Mouse (Mus musculus) cerebellum, adult 11 months (tissue): ENCODE results near the gene Tmem201.
"Not testable (repeated sequence)": the region's sequence is repeated elsewhere in the genome, so short reads cannot be mapped to it uniquely, and the experiment has no call there.

Experiments
- DNase-seq: peaks from one replicate; pipeline ENCODE4 v3.0.0; 2022

Gene Tmem201

GRCm38 (mm10) chr4:149737383-149738324, at the start of gene Tmem201:
Gene Tmem201 (minus strand): TSS chr4:149738044.
- DNase-seq: peak; percentile 95

GRCm38 (mm10) chr4:149784901-149785300, 47.1 kb upstream of the Tmem201 start:
- DNase-seq: no peak

DNA sequence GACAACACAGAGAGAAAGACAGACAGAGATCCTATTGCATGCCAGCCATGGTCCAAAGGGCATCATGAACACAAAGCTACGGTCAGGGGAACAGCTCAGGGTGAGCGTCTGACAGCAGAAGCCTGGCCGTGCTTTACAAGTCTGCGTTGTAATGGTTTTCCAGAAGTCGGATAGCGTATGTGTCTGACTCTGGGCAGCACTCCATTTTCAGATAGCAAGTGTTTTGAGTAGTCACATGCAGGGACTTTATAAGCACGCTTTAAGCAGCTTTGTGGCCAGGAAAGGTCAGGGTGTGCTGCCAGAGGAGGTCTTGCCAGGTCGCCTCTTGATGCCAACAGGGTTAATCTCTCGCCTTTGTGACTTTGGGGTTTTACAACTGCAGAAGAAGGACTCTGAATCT, 46.5 kb upstream of the Tmem201 start:
- no peak for DNase-seq

- DNase-seq: no peak
These were observed 45.1 kb upstream of the Tmem201 start for GRCm38 (mm10) chr4:149782975-149783374.

DNA sequence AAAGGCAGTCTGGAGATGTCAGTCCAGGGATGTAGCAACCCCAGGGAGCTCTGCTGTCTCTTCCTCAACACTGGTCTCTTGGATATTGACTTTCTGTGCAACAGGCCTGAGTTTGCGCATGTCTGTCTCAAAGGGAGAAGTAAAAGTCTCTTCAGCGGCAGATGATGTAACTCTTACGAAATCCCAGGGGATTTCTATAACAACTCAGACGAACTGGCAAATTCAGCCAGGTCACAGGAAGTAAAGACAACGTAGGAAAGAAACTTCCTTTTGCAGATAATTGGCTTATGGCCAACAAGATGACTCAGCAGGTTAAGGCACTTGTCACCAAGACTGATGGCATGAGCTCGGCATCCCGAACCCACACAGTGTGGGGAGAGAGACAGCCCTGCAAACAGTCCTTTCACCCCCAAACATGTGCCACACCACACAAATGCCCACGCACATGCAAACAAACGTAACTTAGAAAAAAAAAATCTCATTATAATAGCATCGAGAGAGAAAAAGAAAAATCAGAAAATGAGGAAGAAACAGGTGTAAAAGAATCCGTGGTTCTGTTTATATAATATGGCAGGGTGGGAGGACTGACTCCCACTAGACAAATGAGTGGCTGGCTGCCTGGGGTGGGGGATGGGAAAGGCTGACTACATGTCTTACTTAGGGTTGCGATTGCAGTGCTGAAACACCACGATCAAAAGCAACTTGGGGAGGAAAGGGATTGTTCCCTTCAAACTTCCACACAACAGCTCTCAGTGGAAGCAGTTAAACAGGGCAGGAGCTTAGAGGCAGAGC, 42.9 kb upstream of the Tmem201 start:
- DNase-seq: no peak

GRCm38 (mm10) chr4:149779966-149780365, 42.1 kb upstream of the Tmem201 start:
- no peak for DNase-seq

DNA sequence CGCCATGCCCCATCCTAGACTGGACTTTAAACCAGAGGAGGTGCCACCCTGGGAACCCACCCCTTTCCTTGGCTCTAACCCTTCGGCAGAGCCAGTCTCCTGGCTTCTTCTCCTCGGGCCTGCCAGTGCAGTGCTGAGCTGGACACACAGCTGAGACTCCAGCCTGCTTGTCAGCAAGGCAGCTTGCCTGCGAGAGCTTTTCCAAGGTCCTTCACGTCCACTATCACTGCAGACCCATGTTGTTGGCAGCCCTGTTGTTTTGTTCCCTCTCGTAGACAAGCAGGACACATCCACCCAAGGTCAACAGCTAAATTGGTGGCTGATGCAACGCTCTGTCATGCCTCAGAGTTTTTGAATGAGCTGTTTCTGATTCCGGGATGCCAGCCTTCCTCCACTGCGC, 39.3 kb upstream of the Tmem201 start:
- no peak for DNase-seq

DNA sequence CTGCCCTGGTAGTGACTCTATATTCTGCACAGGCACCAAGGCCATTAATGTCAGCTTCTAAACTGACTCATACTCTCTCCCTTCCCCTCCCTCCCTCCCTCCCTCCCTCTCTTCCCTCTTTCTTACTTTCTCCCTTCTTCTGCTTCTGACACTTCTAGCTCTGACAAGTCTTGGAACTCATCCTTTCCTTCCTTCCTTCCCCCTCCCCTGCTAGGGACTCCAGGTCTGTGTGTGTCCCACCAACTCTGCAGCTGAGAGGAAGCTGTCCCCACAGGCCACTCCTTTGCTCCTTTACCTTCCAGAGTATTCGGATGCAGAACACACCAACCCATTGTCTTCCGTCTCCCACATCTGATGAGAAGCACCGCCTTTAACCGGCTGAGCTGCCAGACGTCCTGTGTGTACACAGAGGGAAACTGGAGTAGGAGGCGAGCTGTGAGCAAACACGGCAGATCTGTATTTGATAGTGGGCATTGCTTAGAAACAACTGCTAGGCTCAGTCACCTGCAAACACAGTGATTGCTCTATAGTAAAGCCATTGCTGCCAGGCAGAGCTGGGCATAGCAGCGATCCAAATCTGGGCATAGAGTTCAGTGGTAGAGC, 38.0 kb upstream of the Tmem201 start:
- no peak for DNase-seq

GRCm38 (mm10) chr4:149775330-149775729, 37.5 kb upstream of the Tmem201 start:
- DNase-seq: peak; percentile 40

DNA sequence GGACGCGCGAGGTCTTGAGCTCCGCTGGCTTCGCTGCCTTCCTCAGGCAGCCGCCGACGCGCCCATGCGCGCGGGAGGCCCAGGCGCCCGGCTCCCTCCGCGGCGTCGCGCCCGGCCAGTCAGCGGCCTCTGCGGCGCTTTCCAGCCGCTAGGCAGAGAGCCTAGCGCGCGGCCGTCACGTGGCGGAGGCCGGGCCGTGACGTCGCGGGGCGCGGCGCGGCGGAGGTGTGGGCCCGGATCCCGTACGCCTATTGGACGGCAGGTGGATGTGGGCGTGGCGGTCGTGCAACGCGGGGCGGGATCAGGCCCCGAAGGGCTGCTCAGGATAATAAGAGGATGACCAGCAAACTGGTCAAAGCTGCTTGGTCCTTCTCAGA, 36.2 kb upstream of the Tmem201 start, which contains the start of gene Slc25a33:
Gene Slc25a33, minus strand, starts transcription at position 184 of the 377 bp plus-strand sequence.
- DNase-seq: peak; percentile 98

GRCm38 (mm10) chr4:149773408-149774093, 35.7 kb upstream of the Tmem201 start:
- DNase-seq: no peak

- peak; percentile 32 for DNase-seq
These were observed 34.5 kb upstream of the Tmem201 start for GRCm38 (mm10) chr4:149772394-149772793.

- no peak for DNase-seq
These were observed 27.4 kb upstream of the Tmem201 start for GRCm38 (mm10) chr4:149765201-149765600.

DNA sequence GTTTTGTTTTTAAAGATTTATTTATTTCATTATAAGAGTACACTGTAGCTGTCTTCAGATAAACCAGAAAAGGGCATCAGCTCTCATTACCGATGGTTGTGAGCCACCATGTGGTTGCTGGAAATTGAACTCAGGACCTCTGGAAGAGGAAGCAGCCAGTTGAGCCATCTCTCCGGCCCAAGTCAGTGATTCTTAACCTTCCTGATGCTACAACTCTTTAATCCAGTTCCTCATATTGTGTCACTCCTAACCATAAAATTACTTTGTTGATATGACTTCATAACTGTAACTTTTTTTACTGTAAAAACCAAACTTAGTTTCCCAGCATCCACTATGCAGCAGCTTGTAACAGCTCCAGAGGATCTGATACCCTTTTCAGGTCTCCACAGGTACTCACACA, 25.5 kb upstream of the Tmem201 start:
- DNase-seq: no peak

GRCm38 (mm10) chr4:149759517-149759916, 21.7 kb upstream of the Tmem201 start:
- no peak for DNase-seq

- DNase-seq: no peak
These were observed 20.6 kb upstream of the Tmem201 start for GRCm38 (mm10) chr4:149758423-149758822.

DNA sequence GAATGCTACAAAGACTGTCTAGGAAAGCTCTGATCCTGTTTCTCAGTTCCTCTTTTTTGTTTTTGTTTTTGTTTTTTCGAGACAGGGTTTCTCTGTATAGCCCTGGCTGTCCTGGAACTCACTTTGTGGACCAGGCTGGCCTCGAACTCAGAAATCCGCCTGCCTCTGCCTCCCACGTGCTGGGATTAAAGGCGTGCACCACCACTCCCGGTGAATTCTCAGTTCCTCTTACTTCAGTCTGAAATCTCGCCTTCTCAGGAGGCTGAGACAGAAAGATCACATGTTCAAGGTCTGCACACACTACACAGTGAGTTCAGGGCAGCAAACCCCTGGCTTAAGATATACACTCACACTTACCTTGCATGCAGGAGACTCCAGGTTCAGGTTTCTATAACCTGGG, 18.7 kb upstream of the Tmem201 start:
- DNase-seq: not testable (repeated sequence)

DNA sequence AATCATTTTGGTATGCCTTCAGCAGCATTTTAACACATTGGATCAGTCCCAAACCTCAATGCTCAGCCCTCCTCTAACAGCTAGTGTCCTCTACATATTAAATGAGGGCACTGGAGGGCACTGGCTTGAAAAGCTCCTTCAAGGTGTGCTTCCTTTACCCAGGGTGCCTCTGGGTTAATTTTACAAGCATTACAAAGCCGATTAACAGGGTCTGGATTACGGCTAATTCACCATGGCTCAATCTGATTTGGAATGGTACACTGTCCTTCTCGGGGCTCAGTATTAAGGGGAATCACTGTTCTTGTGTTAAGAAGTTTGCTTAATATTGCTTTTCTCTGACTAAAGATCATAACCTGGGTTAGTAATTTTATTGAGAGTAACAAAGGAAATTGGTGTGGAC, 15.0 kb upstream of the Tmem201 start:
- no peak for DNase-seq

DNA sequence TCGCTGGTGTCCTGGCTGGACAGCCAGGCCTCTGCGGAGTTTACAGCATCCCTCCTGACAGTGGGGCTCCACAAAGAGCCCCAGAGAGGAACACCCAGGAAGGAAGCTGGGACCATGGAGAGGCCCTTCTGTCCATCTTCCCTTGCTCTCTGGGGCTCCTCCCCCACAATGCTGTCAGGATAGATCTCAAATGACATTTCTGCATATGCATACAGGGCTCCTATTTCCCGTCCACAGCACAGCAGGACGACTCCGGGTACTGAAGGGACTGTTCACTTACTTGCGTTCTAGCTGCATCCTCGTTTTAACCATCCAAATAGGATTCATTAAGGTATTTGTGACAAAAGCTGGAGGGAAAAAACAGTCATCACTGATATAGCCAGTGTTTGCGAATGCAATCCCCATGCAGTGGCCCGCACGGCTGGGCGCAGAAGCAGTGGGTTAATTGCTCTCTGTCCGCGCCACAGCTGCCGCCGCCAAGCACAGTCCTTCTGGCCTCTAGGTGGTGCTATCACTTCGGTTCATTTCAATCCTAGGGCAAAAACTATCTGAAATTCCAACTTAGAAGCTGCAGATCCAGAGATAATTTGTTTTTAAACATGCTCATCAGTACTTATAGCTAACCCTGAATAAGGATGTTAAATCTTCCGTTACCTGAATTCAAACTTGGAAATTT, 14.4 kb upstream of the Tmem201 start:
- no peak for DNase-seq

DNA sequence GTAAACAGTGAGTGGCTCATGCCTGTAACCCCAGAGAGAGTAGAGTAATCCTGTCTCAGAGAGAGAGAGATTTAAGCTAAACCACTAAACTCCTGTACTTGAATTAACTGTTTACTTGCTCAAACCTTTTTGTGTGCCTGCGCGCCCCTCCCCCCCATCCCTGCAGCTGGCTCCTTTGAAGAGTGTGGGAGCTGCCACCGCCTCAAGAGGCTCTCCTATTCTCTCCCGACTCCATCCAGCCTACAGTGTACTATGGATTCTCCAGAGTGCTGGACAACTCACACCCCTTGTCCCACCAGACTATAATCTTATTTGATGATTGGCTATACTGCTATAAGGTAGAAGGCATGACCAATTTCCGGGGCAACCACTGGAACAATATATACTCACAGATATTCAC, 12.8 kb upstream of the Tmem201 start:
- DNase-seq: no peak

DNA sequence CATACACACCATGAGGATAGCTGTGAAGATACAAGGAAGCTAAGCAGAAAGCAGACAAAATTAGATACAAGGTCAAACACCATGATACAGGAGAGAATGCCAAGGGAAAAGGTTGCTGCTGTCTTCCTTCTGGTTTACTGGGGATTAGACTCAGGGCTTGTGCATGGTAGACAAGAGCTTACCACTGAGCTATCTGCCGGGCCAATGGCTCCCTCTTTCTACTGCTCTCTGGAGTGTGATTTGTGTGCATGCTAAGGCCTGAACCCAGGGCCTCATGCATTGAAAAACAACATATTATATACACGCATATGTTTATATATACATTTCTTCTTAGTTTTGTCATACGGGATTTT, 11.8 kb upstream of the Tmem201 start:
- not testable (repeated sequence) for DNase-seq

- DNase-seq: no peak
These were observed 11.3 kb upstream of the Tmem201 start for GRCm38 (mm10) chr4:149749003-149749662.
